Mouse (Mus musculus) kidney, adult 10 weeks (tissue): Measurements from ENCODE around the gene Cyp2e1. TPM values are rescaled to one million over a fixed set of nuclear protein-coding genes. Genes with fewer than 3 reads are reported as not detected.

Source experiments
- polyA plus RNA-seq: library from polyadenylated mRNA; stranded (reverse); fragments of 350-450 nt; fragmentation: Illumina TruSeq; extraction: RNeasy Lipid Tissue Mini Kit (QIAGEN cat#74804); gene quantifications from one replicate; pipeline ENCODE4 v1.2.3, GENCODE M21; 2014; ENCODE audit warnings: low read depth, low replicate concordance

The Cyp2e1 gene
- 135 TPM for polyA plus RNA-seq

GRCm38 (mm10) chr7:140763447-140764020 lies at the start of gene Cyp2e1:
Gene Cyp2e1, plus strand, starts transcription at chr7:140763739.

GRCm38 (mm10) chr7:140787406-140788052 lies 24.0 kb downstream of the Cyp2e1 start, which contains the start of gene Syce1:
Gene Syce1, minus strand, starts transcription at chr7:140787852.

GRCm38 (mm10) chr7:140821653-140822329 lies 58.3 kb downstream of the Cyp2e1 start, which contains the start of gene Zfp941:
Gene Zfp941, minus strand, starts transcription at chr7:140822178.

Other genes starting within 250 kb of the Cyp2e1 start
- not detected for gene Olfr538, start 195.9 kb upstream of the Cyp2e1 start, polyA plus RNA-seq
- gene Olfr46, start 162.5 kb upstream of the Cyp2e1 start, polyA plus RNA-seq: not detected
- gene Olfr61, start 134.8 kb upstream of the Cyp2e1 start, polyA plus RNA-seq: not detected
- not detected for gene Olfr53, start 117.3 kb upstream of the Cyp2e1 start, polyA plus RNA-seq
- gene Olfr539, start 103.8 kb upstream of the Cyp2e1 start, polyA plus RNA-seq: not detected
- gene Olfr45, start 81.8 kb upstream of the Cyp2e1 start, polyA plus RNA-seq: not detected
- gene Olfr541, start 66.5 kb upstream of the Cyp2e1 start, polyA plus RNA-seq: not detected
- gene Syce1, start 24.1 kb downstream of the Cyp2e1 start, polyA plus RNA-seq: not detected
- 1.1 TPM for gene Zfp941, start 58.4 kb downstream of the Cyp2e1 start, polyA plus RNA-seq
- gene Urah, start 71.3 kb downstream of the Cyp2e1 start, polyA plus RNA-seq: 2.1 TPM
- gene Scgb1c1, start 81.8 kb downstream of the Cyp2e1 start, polyA plus RNA-seq: not detected
- gene Odf3, start 84.1 kb downstream of the Cyp2e1 start, polyA plus RNA-seq: not detected
- not detected for gene Gm45785, start 92.6 kb downstream of the Cyp2e1 start, polyA plus RNA-seq
- gene Ric8a, start 93.2 kb downstream of the Cyp2e1 start, polyA plus RNA-seq: 4.2 TPM
- 3.2 TPM for gene Bet1l, start 93.8 kb downstream of the Cyp2e1 start, polyA plus RNA-seq
- 149 TPM for gene Psmd13, start 118.2 kb downstream of the Cyp2e1 start, polyA plus RNA-seq
- 4.8 TPM for gene Sirt3, start 118.6 kb downstream of the Cyp2e1 start, polyA plus RNA-seq
- gene Cox8b, start 136.7 kb downstream of the Cyp2e1 start, polyA plus RNA-seq: not detected
- gene Nlrp6, start 157.2 kb downstream of the Cyp2e1 start, polyA plus RNA-seq: 5.4 TPM
- gene Pgghg, start 177.7 kb downstream of the Cyp2e1 start, polyA plus RNA-seq: 1.1 TPM
- gene Ifitm5, start 186.6 kb downstream of the Cyp2e1 start, polyA plus RNA-seq: not detected
- not detected for gene Gm45717, start 192.2 kb downstream of the Cyp2e1 start, polyA plus RNA-seq
- gene Ifitm2, start 192.2 kb downstream of the Cyp2e1 start, polyA plus RNA-seq: 44.1 TPM
- gene Ifitm1, start 203.5 kb downstream of the Cyp2e1 start, polyA plus RNA-seq: 5.3 TPM
- gene Ifitm3, start 247.0 kb downstream of the Cyp2e1 start, polyA plus RNA-seq: 4.6 TPM